Mouse (Mus musculus) MEL (cell line): ENCODE data around the gene Ccl9.

ENCODE experiments used
- MAZ ChIP-seq: IDR thresholded peaks from 2 replicates; pipeline ENCODE4 v1.6.1; 2012; ENCODE audit warnings: low read depth, mild to moderate bottlenecking, inconsistent platforms, low read length, improper control_type of control experiment
- POLR2A ChIP-seq, 2 experiments: IDR thresholded peaks; 2 replicates each; pipeline ENCODE4 v1.6.1; 2011 to 2012; ENCODE audit warnings: low read length in 2 of 2, mild to moderate bottlenecking in 2 of 2, control low read depth in 1 of 2, improper control_type of control experiment in 1 of 2, low read depth in 1 of 2, moderate library complexity in 1 of 2; ENCODE audit not compliant: control insufficient read depth in 1 of 2, insufficient read depth in 1 of 2, poor library complexity in 1 of 2
- POLR2AphosphoS2 ChIP-seq: IDR thresholded peaks from 2 replicates; pipeline ENCODE4 v1.6.1; 2011; ENCODE audit warnings: low read length, improper control_type of control experiment
- SMC3 ChIP-seq: IDR thresholded peaks from 2 replicates; pipeline ENCODE4 v1.6.1; 2011; ENCODE audit warnings: low read depth, low read length, improper control_type of control experiment
- ZMIZ1 ChIP-seq: IDR thresholded peaks from 2 replicates; pipeline ENCODE4 v1.6.1; 2012; ENCODE audit warnings: low read depth, mild to moderate bottlenecking, inconsistent platforms, low read length, improper control_type of control experiment, moderate library complexity

GRCm38 (mm10) chr11:83606396-83606795 is 28.0 kb upstream of the Ccl9 start:
- TF ChIP-seq POLR2A (IDR thresholded peaks at IDR 0.05; ENCODE audit: control insufficient read depth in 1 of 2, insufficient read depth in 1 of 2, low read depth in 1 of 2, low read length in 2 of 2, poor library complexity in 1 of 2) (no peak), MAZ (no peak), POLR2AphosphoS2 (no peak), SMC3 (no peak), ZMIZ1 (no peak)
